Mouse (Mus musculus) stomach, embryonic 14.5 days (tissue): ENCODE measurements around the gene Olfr1477. TPM values are rescaled to one million over a fixed set of nuclear protein-coding genes. Genes with fewer than 3 reads are reported as not detected.
"Not testable (repeated sequence)": the region's sequence is repeated elsewhere in the genome, so short reads cannot be mapped to it uniquely, and the experiment has no call there.

Experiments
- ATAC-seq: fragments of 200-750 bp; cut with Nextera tagmentation; 2 replicates; pipeline ENCODE4 v1.8.0; 2017; ENCODE audit warnings: low read depth, moderate TSS enrichment; ENCODE audit not compliant: insufficient number of reproducible peaks, insufficient read depth, low FRiP score
- H3K27ac ChIP-seq: fragments of 300-500 bp; sonication (generic); 2 replicates; pipeline ENCODE4 v1.5.1; 2014; ENCODE audit warnings: mild to moderate bottlenecking, low read length, moderate library complexity, mixed read lengths
- H3K27me3 ChIP-seq: fragments of 300-500 bp; sonication (generic); 2 replicates; pipeline ENCODE4 v1.6.1; 2014; ENCODE audit warnings: low read length, control low read depth, mixed read lengths; ENCODE audit not compliant: control insufficient read depth, insufficient read depth
- H3K36me3 ChIP-seq: fragments of 300-500 bp; sonication (generic); 2 replicates; pipeline ENCODE4 v1.6.1; 2014; ENCODE audit warnings: mild to moderate bottlenecking, control low read depth, low read length, moderate library complexity, mixed read lengths; ENCODE audit not compliant: control insufficient read depth, insufficient read depth
- H3K4me1 ChIP-seq: fragments of 300-500 bp; sonication (generic); 2 replicates; pipeline ENCODE4 v1.6.1; 2014; ENCODE audit warnings: low read length, control low read depth, mixed read lengths; ENCODE audit not compliant: control insufficient read depth, insufficient read depth
- H3K4me2 ChIP-seq: fragments of 300-500 bp; sonication (generic); replicated peaks from 2 replicates; pipeline ENCODE4 v1.6.1; 2014; ENCODE audit warnings: low read depth, low read length, control low read depth
- H3K4me3 ChIP-seq: fragments of 300-500 bp; sonication (generic); 2 replicates; pipeline ENCODE4 v1.5.1; 2014; ENCODE audit warnings: low read depth, low read length, control low read depth
- H3K9ac ChIP-seq: fragments of 300-500 bp; sonication (generic); replicated peaks from 2 replicates; pipeline ENCODE4 v1.6.1; 2014; ENCODE audit warnings: low read depth, mild to moderate bottlenecking, control low read depth, low read length, moderate library complexity, mixed read lengths
- H3K9me3 ChIP-seq: fragments of 300-500 bp; sonication (generic); 2 replicates; pipeline ENCODE4 v1.6.1; 2016; ENCODE audit warnings: low read depth, low read length, control low read depth; ENCODE audit not compliant: control insufficient read depth
- WGBS: fragments of 180-500 bp; shearing (Covaris S2); extraction: QIAGEN DNeasy Blood & Tissue Kit; methylation state at CpG from one replicate; pipeline ENCODE4 v1.1.7; 2014; 5-methylcytosine and 5-hydroxymethylcytosine counted together
- polyA plus RNA-seq: library from polyadenylated mRNA; unstranded; fragments of >200 nt; fragmentation: Nextera tagmentation; extraction: Ambion mirVana; gene quantifications from 2 replicates; pipeline ENCODE4 v1.2.1, GENCODE M21; 2014

Olfr1477 gene
- polyA plus RNA-seq, result not detected in 2 replicates

DNA sequence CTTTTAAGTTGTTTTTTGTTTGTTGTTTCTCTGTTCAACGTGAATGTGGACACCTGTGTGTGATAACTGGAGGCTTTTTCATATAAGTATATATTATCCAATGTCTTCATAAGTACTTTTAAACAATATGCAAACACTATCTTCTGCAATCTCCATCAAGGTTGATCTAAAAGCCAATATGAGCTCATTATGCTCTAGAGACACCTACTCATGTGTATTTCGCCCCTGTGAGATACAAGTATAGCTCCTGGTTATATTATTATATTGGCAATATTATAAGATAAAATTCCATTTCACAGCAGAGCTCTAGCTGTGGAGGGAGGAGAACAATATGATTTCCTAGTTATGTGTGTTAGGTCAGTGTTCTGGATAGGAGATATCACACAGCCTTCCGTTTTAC is at the start of gene Olfr1477:
Gene Olfr1477 (plus strand): TSS at position 301 of the 400 bp plus-strand sequence.
- H3K4me2 ChIP-seq, result no peak within 1 kb of the TSS
- no peaks in the 10 kb centered on the region for H3K4me1 ChIP-seq
- no peaks in the 10 kb centered on the region for H3K36me3 ChIP-seq
- no peak within 1 kb of the TSS for H3K27ac ChIP-seq
- H3K9ac ChIP-seq, result no peak within 1 kb of the TSS
- no peak within 1 kb of the TSS for H3K4me3 ChIP-seq
- WGBS, result 67% methylated on average over 3 of the region's 3 CpGs
- no peaks in the 10 kb centered on the region for H3K9me3 ChIP-seq
- ATAC-seq, result no peak
- no peaks in the 10 kb centered on the region for H3K27me3 ChIP-seq

DNA sequence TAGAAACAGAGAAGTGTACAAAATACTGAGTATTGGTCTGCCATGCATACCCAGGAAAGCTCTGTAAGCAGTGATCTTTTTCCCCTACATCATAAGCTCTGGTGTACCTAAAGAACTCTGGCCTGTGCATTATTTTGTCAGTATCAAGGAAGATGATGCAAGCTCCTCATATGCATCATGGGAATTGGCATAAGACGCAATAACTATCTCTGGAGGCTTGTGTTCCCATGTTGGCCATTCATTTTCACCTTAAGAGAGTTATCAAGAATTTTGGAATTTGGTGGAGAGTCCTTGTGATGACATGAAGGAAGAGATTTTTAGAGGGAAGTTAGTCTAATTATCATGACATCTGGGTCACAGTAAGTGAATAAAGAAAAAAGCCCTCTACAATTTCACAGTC is 44.4 kb upstream of the Olfr1477 start, which contains the start of gene Olfr1472:
Gene Olfr1472 (minus strand): TSS at position 101 of the 400 bp plus-strand sequence.
- Histone ChIP-seq H3K36me3 (no peaks in the 10 kb centered on the region), H3K27me3 (no peaks in the 10 kb centered on the region), H3K9ac (no peak within 1 kb of the TSS), H3K9me3 (no peaks in the 10 kb centered on the region), H3K4me1 (no peaks in the 10 kb centered on the region), H3K4me3 (no peak within 1 kb of the TSS), H3K27ac (no peak within 1 kb of the TSS), H3K4me2 (no peak within 1 kb of the TSS)
- no peak for ATAC-seq
- WGBS, result 78% methylated on average over 1 of the region's 1 CpGs

DNA sequence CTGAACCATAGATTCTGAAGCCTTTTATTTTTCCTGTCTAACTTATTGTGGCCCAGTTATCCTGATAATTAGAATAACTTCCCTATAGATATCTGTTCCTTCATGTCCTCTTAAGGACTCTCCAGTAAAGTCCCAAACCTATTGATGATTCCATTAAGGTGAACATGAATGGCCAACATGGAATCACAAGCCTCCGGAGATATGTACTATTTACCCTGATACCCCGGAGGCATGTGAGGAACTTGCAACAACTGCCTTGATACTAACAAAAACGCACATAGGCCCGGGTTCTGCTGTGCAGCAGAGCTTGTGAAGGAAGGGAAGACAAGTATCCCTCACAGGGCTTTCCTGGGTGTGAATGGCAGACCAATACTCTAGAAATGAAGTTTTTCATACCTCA is 31.1 kb upstream of the Olfr1477 start, which contains the start of gene Olfr1474:
Gene Olfr1474 (plus strand): TSS at position 301 of the 400 bp plus-strand sequence.
- ATAC-seq, H3K36me3 ChIP-seq, H3K9ac ChIP-seq, H3K27ac ChIP-seq, H3K4me2 ChIP-seq, H3K4me3 ChIP-seq, H3K9me3 ChIP-seq, H3K27me3 ChIP-seq, H3K4me1 ChIP-seq: not testable (repeated sequence)
- WGBS, result 82% methylated on average over 4 of the region's 4 CpGs

DNA sequence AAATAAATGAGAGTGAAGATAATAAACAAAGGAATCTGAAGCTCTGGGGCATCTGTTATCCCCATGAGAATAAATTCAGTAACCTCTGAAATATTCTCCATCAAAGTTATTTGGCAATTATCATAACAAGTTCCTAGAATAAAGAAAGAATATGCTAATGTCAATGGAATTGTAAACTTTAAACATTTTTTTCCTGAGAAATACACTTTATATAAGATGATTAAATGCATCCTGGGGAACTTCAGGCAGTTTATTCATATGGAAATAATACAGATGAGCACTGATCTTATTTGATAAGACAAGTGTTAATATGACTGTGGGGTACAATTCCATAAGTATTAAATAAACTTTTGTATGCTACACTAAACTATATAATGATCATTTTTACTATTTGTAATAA is 20.2 kb upstream of the Olfr1477 start, which contains the start of gene Olfr1475:
Gene Olfr1475 (minus strand): TSS at position 101 of the 400 bp plus-strand sequence.
- H3K9me3 ChIP-seq, result no peaks in the 10 kb centered on the region
- no peaks in the 10 kb centered on the region for H3K36me3 ChIP-seq
- ATAC-seq, result no peak
- no peaks in the 10 kb centered on the region for H3K27me3 ChIP-seq
- no peaks in the 10 kb centered on the region for H3K4me1 ChIP-seq
- H3K27ac ChIP-seq, result no peak within 1 kb of the TSS
- no peak within 1 kb of the TSS for H3K9ac ChIP-seq
- no peak within 1 kb of the TSS for H3K4me3 ChIP-seq
- no peak within 1 kb of the TSS for H3K4me2 ChIP-seq

GRCm38 (mm10) chr19:13527613-13528012 is 27.3 kb downstream of the Olfr1477 start, which contains the start of gene Olfr1480:
Gene Olfr1480 (plus strand): TSS chr19:13527913.
- peaks cover 5% of the 10 kb centered on the region; the same call in 1 of the 2 replicates for H3K9me3 ChIP-seq
- H3K4me1 ChIP-seq, result no peaks in the 10 kb centered on the region
- H3K27ac ChIP-seq, result no peak within 1 kb of the TSS
- no peak within 1 kb of the TSS for H3K9ac ChIP-seq
- ATAC-seq, result no peak
- H3K36me3 ChIP-seq, result no peaks in the 10 kb centered on the region
- H3K4me2 ChIP-seq, result no peak within 1 kb of the TSS
- H3K27me3 ChIP-seq, result no peaks in the 10 kb centered on the region
- WGBS, result 80% methylated on average over 2 of the region's 2 CpGs
- H3K4me3 ChIP-seq, result no peak within 1 kb of the TSS

Other genes starting within 250 kb of the Olfr1477 start
- not detected in 2 replicates for gene Olfr1465, start 185.0 kb upstream of the Olfr1477 start, polyA plus RNA-seq
- not detected in 2 replicates for gene Olfr1466, start 161.7 kb upstream of the Olfr1477 start, polyA plus RNA-seq
- not detected in 2 replicates for gene Olfr1467, start 138.3 kb upstream of the Olfr1477 start, polyA plus RNA-seq
- gene Olfr1469, start 92.7 kb upstream of the Olfr1477 start, polyA plus RNA-seq, result not detected in 2 replicates
- not detected in 2 replicates for gene Olfr1471, start 57.1 kb upstream of the Olfr1477 start, polyA plus RNA-seq
- gene Olfr1472, start 44.5 kb upstream of the Olfr1477 start, polyA plus RNA-seq, result not detected in 2 replicates
- not detected in 2 replicates for gene Olfr1474, start 31.0 kb upstream of the Olfr1477 start, polyA plus RNA-seq
- not detected in 2 replicates for gene Olfr1475, start 20.4 kb upstream of the Olfr1477 start, polyA plus RNA-seq
- gene Olfr1480, start 27.4 kb downstream of the Olfr1477 start, polyA plus RNA-seq, result not detected in 2 replicates
- gene Olfr1484, start 83.0 kb downstream of the Olfr1477 start, polyA plus RNA-seq, result not detected in 2 replicates
- not detected in 2 replicates for gene Olfr1487, start 116.8 kb downstream of the Olfr1477 start, polyA plus RNA-seq
- gene Olfr1489, start 131.1 kb downstream of the Olfr1477 start, polyA plus RNA-seq, result not detected in 2 replicates
- gene Olfr1490, start 150.5 kb downstream of the Olfr1477 start, polyA plus RNA-seq, result not detected in 2 replicates
- not detected in 2 replicates for gene Olfr1491, start 196.7 kb downstream of the Olfr1477 start, polyA plus RNA-seq
- not detected in 2 replicates for gene Olfr1493-ps1, start 222.7 kb downstream of the Olfr1477 start, polyA plus RNA-seq
- gene Olfr1494, start 239.2 kb downstream of the Olfr1477 start, polyA plus RNA-seq, result not detected in 2 replicates